Mouse (Mus musculus): ENCODE measurements around the gene Nova2. TPM values are rescaled to one million over a fixed set of nuclear protein-coding genes. Genes with fewer than 3 reads are reported as not detected.

The Nova2 gene
- total RNA-seq (2015; ENCODE audit: low replicate concordance) (not detected in 2 replicates), total RNA-seq (2017; ENCODE audit: low replicate concordance) (not detected in 2 replicates)

- ATAC-seq (replicated peaks; ENCODE audit: low FRiP score, poor library complexity, severe bottlenecking), result peak; percentile 59
Measured at GRCm38 (mm10) chr7:18925162-18925938, at the start of gene Nova2. TSS of gene Nova2 (plus strand) at chr7:18925888.

GRCm38 (mm10) chr7:18878691-18879090 is 47.0 kb upstream of the Nova2 start:
- ATAC-seq (replicated peaks; ENCODE audit: low FRiP score, poor library complexity, severe bottlenecking), result no peak

GRCm38 (mm10) chr7:18883991-18884744 is 41.5 kb upstream of the Nova2 start:
- ATAC-seq (replicated peaks; ENCODE audit: low FRiP score, poor library complexity, severe bottlenecking), result no peak

- no peak for ATAC-seq (replicated peaks; ENCODE audit: low FRiP score, poor library complexity, severe bottlenecking)
Measured at GRCm38 (mm10) chr7:18884745-18885422, 40.8 kb upstream of the Nova2 start.

- no peak for ATAC-seq (replicated peaks; ENCODE audit: low FRiP score, poor library complexity, severe bottlenecking)
Measured at GRCm38 (mm10) chr7:18886963-18887362, 38.7 kb upstream of the Nova2 start.

- ATAC-seq (replicated peaks; ENCODE audit: low FRiP score, poor library complexity, severe bottlenecking), result no peak
Measured at GRCm38 (mm10) chr7:18890848-18891247, 34.8 kb upstream of the Nova2 start.

- peak; percentile 89 for ATAC-seq (replicated peaks; ENCODE audit: low FRiP score, poor library complexity, severe bottlenecking)
Measured at GRCm38 (mm10) chr7:18891872-18892599, 33.7 kb upstream of the Nova2 start.

- no peak for ATAC-seq (replicated peaks; ENCODE audit: low FRiP score, poor library complexity, severe bottlenecking)
Measured at GRCm38 (mm10) chr7:18893009-18893408, 32.7 kb upstream of the Nova2 start.

GRCm38 (mm10) chr7:18893651-18894430 is 31.8 kb upstream of the Nova2 start:
- 0 out of 2 replicates have a peak, but pooled peaks have one; percentile 54 for ATAC-seq (replicated peaks; ENCODE audit: low FRiP score, poor library complexity, severe bottlenecking)

GRCm38 (mm10) chr7:18896536-18896935 is 29.2 kb upstream of the Nova2 start:
- ATAC-seq (replicated peaks; ENCODE audit: low FRiP score, poor library complexity, severe bottlenecking), result no peak

- ATAC-seq (replicated peaks; ENCODE audit: low FRiP score, poor library complexity, severe bottlenecking), result no peak
Measured at GRCm38 (mm10) chr7:18900513-18900912, 25.2 kb upstream of the Nova2 start.

- no peak for ATAC-seq (replicated peaks; ENCODE audit: low FRiP score, poor library complexity, severe bottlenecking)
Measured at GRCm38 (mm10) chr7:18902486-18902885, 23.2 kb upstream of the Nova2 start.

GRCm38 (mm10) chr7:18904971-18905370 is 20.7 kb upstream of the Nova2 start:
- ATAC-seq (replicated peaks; ENCODE audit: low FRiP score, poor library complexity, severe bottlenecking), result no peak

- ATAC-seq (replicated peaks; ENCODE audit: low FRiP score, poor library complexity, severe bottlenecking), result peak; percentile 51
Measured at GRCm38 (mm10) chr7:18909797-18910196, 15.9 kb upstream of the Nova2 start.

GRCm38 (mm10) chr7:18910241-18910831 is 15.4 kb upstream of the Nova2 start, which contains the start of gene Ccdc61:
TSS of gene Ccdc61 (minus strand) at chr7:18910415.
- ATAC-seq (replicated peaks; ENCODE audit: low FRiP score, poor library complexity, severe bottlenecking), result peak; percentile 98

GRCm38 (mm10) chr7:18916254-18916653 is 9.4 kb upstream of the Nova2 start:
- no peak for ATAC-seq (replicated peaks; ENCODE audit: low FRiP score, poor library complexity, severe bottlenecking)

- no peak for ATAC-seq (replicated peaks; ENCODE audit: low FRiP score, poor library complexity, severe bottlenecking)
Measured at GRCm38 (mm10) chr7:18917931-18918330, 7.8 kb upstream of the Nova2 start.

GRCm38 (mm10) chr7:18921069-18921468 is 4.6 kb upstream of the Nova2 start:
- ATAC-seq (replicated peaks; ENCODE audit: low FRiP score, poor library complexity, severe bottlenecking), result no peak

Measured in erythroblast, adult 5-6 weeks (primary cell).